Mouse (Mus musculus): ENCODE measurements around the gene Sipa1l3. TPM values are rescaled to one million over a fixed set of nuclear protein-coding genes. Genes with fewer than 3 reads are reported as not detected.
A peak's percentile ranks its signal among the peaks of the same experiment; 100 is the strongest.

The Sipa1l3 gene
- polyA plus RNA-seq, 1 experiment from 2014 or later: 22.4 TPM

DNA sequence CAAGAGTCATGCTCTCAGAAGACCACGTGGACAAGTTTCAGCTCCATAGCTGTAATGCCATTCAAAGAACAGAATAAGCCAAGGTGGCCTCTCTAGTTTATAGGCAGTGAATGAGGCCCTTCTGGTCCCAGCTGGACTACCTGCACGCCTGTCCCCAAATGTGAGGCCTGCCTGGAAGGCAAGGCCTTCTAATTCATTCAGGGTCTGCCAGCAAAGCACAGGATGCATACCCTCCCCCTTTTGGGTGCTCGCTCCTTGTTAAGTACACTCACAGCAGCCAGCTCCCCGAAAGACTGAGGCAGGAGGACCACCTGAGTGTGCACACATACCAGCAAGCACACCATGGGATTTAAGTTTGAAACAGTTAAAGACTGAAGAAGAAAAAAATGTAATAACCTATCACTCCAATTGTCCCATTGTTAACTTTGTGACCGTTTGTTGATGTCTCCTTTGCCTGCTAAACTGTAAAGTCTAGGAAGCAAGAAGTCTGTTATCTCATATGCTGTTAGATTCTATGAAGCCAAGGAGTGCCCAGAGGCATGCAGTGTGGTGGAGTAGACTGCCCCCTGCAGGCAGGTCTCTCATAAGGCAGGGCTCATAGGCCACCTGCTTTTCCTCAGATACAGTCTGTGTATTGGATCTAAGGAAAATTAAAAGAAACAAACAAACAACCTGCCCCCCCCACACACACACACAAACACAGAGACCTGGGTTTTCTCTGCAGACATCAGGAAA lies 3.6 kb upstream of the Sipa1l3 start:
- Histone ChIP-seq H3K27me3 (replicated peaks) (no peaks in the 10 kb centered on the region), H3K4me3 (no peak overlapping the region), H3K27ac (no peak overlapping the region), H3K9ac (no peak overlapping the region), H3K4me2 (no peak overlapping the region), H3K4me1 (peaks cover 13% of the 10 kb centered on the region), H3K9me3 (no peaks in the 10 kb centered on the region), H3K36me3 (replicated peaks) (no peaks in the 10 kb centered on the region)
- WGBS: 61% methylated on average over 5 of the region's 5 CpGs
- ATAC-seq (replicated peaks): no peak

DNA sequence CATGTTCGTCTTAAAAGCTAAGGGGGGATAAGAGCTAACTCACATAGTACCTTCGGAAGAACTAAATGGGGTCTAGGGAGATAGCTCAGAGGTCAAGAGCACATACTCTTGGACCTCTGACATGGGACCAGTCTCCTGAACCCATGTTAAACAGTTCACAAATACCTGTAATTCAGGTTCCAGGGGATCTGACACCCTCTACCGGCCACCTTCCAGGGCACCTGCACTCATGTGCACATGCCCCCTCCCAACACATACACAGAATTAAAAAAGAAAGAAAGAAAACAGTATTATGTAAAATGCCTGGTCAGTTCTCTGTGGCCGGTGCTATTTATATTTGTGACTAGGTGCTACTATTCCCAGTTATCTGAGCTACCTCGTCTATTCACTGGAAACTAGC lies 2.9 kb upstream of the Sipa1l3 start:
- Histone ChIP-seq H3K27ac (no peak overlapping the region), H3K36me3 (replicated peaks) (no peaks in the 10 kb centered on the region), H3K9me3 (no peaks in the 10 kb centered on the region), H3K4me1 (peaks cover 19% of the 10 kb centered on the region), H3K4me3 (no peak overlapping the region), H3K27me3 (replicated peaks) (no peaks in the 10 kb centered on the region), H3K9ac (no peak overlapping the region), H3K4me2 (no peak overlapping the region)
- 71% methylated on average over 5 of the region's 5 CpGs for WGBS
- no peak for ATAC-seq (replicated peaks)

DNA sequence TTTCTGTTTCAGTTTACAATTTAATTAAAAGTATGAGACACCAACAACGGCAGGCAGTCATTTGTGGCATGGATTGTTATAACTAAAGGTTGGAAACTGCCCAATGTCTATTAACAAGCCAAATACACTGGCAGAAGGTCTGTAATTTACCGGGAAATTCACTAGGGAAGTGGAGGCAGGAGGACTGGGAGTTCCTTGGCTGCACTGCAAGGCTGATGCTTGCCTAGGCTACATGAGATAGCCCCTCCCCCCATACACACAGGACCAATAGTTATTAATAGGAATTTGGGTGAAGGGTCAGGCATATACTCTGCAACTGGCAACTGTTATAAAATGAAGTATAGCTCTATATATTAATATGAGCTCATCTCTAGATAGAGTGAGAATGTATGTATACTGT lies 2.4 kb upstream of the Sipa1l3 start:
- H3K4me2 ChIP-seq: no peak overlapping the region
- H3K27ac ChIP-seq: no peak overlapping the region
- 74% methylated on average over 2 of the region's 2 CpGs for WGBS

DNA sequence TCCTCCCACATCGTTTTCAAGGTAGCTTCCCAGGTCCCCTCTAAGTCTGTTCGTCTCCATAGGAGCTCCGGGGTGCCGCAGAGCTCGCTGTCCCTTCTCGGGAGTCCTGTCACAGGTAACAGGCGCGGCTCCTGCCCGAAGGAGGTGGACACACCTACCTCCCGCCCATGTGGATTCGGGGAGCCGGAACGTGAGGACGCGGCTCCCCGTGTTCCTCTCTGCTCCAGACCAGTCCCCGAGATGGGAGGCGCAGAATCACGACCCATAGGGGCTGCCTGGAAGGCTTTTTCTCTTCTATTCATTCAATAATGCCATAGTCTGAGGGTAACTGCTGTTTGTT lies 740 bp upstream of the Sipa1l3 start:
- peak overlapping the region; percentile 60 for H3K4me2 ChIP-seq
- H3K4me1 ChIP-seq: peaks cover 22% of the 10 kb centered on the region
- H3K36me3 ChIP-seq (replicated peaks): no peaks in the 10 kb centered on the region
- no peaks in the 10 kb centered on the region for H3K27me3 ChIP-seq (replicated peaks)
- H3K9ac ChIP-seq: peak overlapping the region; percentile 85
- WGBS: under 1% methylated on average over 19 of the region's 19 CpGs
- H3K4me3 ChIP-seq: peak overlapping the region; percentile 90
- H3K27ac ChIP-seq: peak overlapping the region; percentile 92
- no peaks in the 10 kb centered on the region for H3K9me3 ChIP-seq
- no peak; the same call in 1 of the 2 replicates for ATAC-seq (replicated peaks)

More for the DNA sequence above, 2.4 kb upstream of the Sipa1l3 start:
- Histone ChIP-seq H3K27me3 (replicated peaks) (no peaks in the 10 kb centered on the region), H3K4me1 (peaks cover 22% of the 10 kb centered on the region), H3K36me3 (replicated peaks) (no peaks in the 10 kb centered on the region), H3K4me3 (no peak overlapping the region), H3K9me3 (no peaks in the 10 kb centered on the region), H3K9ac (no peak overlapping the region)
- no peak for ATAC-seq (replicated peaks)

DNA sequence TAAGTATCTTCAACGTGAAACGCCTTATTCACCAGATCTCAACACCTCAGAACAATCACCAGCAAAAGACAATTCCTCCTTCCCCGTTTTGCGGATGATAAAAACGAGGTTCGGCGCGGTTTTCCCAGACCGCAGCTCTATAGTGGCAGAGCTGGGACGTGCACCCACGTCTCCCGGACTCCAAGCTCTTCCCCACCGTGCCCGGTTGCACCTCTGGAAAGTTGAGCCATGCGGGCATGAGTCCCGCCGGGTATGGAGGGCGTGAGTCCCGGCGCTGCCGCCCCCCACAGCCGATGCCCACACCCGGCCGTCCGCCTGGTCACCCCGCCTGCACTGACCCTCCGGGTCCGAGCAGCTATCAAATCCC lies 404 bp downstream of the Sipa1l3 start:
- Histone ChIP-seq H3K27me3 (replicated peaks) (no peaks in the 10 kb centered on the region), H3K9me3 (no peaks in the 10 kb centered on the region), H3K27ac (peak overlapping the region; percentile 92), H3K4me2 (peak overlapping the region; percentile 60), H3K9ac (peak overlapping the region; percentile 85), H3K36me3 (replicated peaks) (no peaks in the 10 kb centered on the region), H3K4me3 (peak overlapping the region; percentile 90), H3K4me1 (peaks cover 22% of the 10 kb centered on the region)
- peak; percentile 59; the same call in 1 of the 2 replicates for ATAC-seq (replicated peaks)
- WGBS: under 1% methylated on average over 28 of the region's 28 CpGs

DNA sequence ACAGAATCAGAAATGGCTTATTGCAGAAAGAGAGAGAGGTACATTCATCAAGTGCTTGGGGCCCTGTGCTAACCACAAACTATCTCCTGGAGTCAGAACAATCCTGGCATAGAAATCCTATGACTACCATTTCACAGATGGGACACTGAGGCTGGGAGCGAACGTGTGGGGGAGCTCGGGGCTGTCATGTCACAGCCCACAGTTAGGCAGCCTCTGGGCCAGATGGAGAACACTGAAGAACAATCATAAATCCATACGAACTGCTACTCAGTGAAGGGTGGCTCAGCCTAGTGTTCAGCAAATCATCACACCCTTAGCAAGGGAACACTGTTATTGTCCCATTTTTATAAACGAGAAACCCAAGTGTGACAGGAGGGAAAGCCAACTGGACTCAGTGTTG lies 1.3 kb downstream of the Sipa1l3 start:
- Histone ChIP-seq H3K9ac (peak overlapping the region; percentile 85; the same call in 1 of the 2 replicates), H3K9me3 (no peaks in the 10 kb centered on the region), H3K27me3 (replicated peaks) (no peaks in the 10 kb centered on the region), H3K36me3 (replicated peaks) (no peaks in the 10 kb centered on the region), H3K4me3 (peak overlapping the region; percentile 90), H3K27ac (no peak overlapping the region), H3K4me1 (peaks cover 23% of the 10 kb centered on the region), H3K4me2 (peak overlapping the region; percentile 60)
- ATAC-seq (replicated peaks): no peak
- 60% methylated on average over 5 of the region's 5 CpGs for WGBS

DNA sequence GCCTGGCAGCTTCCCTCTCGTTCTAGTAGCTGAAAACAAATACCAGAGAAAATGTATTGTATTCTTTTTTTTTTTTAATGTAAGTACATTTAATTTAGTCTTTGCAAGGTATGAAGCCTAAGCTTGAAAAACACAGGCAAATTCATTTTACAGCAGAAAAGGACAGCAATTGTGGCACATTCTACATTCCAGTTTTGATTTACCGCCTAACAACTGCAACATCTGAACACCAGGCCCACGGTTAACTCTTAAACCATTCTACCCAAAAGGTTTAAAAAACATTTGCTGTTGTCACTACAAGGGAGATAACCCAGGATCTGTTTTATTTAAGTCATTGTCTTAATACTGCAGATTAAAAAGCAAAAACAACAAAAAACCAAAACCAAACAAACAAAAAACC lies 2.8 kb downstream of the Sipa1l3 start:
- no peak overlapping the region for H3K9ac ChIP-seq
- H3K27me3 ChIP-seq (replicated peaks): no peaks in the 10 kb centered on the region
- 93% methylated on average over 3 of the region's 3 CpGs for WGBS
- H3K4me1 ChIP-seq: peaks cover 35% of the 10 kb centered on the region
- H3K4me3 ChIP-seq: no peak overlapping the region
- ATAC-seq (replicated peaks): no peak
- no peak overlapping the region for H3K27ac ChIP-seq
- H3K36me3 ChIP-seq (replicated peaks): no peaks in the 10 kb centered on the region
- no peak overlapping the region for H3K4me2 ChIP-seq
- no peaks in the 10 kb centered on the region for H3K9me3 ChIP-seq

DNA sequence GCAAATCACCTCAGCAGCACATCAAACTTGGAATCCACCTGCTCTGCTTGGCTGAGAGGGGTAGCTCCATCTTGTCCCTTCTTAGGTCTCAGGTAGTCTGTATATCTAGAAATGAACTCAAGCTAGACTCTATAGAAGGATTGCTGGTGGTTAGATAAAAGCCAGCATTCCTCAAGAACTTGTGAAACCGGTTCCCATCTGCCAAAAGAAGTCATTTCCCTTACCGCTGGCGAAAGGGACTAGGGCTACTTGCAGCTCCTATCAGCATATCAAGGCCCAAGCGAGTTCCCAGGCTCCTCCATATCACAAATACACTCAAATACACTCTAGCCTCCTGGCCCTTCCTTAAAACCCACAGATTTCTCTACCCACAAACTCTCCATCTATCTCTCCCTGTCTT lies 5.7 kb downstream of the Sipa1l3 start:
- Histone ChIP-seq H3K9ac (no peak overlapping the region), H3K9me3 (no peaks in the 10 kb centered on the region), H3K4me1 (peaks cover 29% of the 10 kb centered on the region), H3K4me3 (no peak overlapping the region), H3K27me3 (replicated peaks) (no peaks in the 10 kb centered on the region), H3K4me2 (no peak overlapping the region), H3K27ac (no peak overlapping the region), H3K36me3 (replicated peaks) (no peaks in the 10 kb centered on the region)
- 61% methylated on average over 4 of the region's 4 CpGs for WGBS
- no peak for ATAC-seq (replicated peaks)

DNA sequence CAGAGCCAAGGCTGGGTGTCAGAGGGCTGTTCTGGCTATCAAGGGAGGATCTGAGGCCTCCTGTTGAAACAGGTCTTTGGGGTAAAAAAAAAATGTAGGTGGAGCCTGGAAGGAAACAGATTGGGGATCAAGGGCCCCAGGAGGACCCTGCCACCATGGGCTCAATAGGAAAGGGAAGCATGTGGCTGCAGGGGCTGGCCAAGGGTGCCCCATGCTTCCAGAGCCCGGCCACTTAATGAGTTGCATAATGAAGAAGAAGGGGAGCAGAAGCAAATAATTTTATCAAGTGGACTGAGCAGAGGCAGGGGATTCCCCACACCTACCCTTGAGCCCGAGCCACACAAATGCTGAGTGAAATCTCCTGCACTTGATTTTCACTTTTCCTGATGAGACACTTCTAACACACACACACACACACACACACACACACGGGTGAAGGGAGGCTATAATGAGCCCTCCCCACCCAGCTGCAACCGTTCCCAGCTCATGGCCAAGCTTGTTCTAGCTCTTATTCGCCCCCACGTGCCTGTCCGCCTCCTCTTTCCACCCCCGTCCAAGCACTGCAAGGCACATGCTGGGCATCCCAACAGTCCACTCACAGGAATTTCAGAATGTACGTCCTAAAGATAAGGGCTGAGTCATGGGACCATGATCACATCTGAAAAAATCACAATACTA lies 6.7 kb downstream of the Sipa1l3 start:
- no peak overlapping the region for H3K9ac ChIP-seq
- H3K9me3 ChIP-seq: no peaks in the 10 kb centered on the region

DNA sequence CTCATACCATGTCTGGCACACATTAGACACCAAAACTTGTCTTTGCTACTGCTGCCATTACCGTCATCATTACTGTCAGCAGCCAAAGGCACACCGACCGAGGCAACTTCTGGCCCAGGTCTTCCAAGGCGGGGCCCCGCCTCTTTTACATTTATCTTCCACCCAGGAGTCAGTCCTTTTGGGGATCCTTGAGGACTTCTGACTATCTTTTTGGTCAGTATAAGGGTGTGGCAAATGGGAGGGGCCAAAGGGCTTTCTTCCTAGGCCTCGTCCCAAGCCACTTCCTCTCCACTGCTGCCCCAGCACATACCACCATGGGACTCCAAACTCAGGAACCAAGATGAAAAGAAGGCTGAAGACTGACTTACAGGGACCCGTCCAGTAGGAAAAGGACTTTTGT lies 9.9 kb downstream of the Sipa1l3 start:
- peaks cover 28% of the 10 kb centered on the region for H3K4me1 ChIP-seq

More for the DNA sequence above, 6.7 kb downstream of the Sipa1l3 start:
- H3K4me3 ChIP-seq: no peak overlapping the region
- no peak overlapping the region for H3K4me2 ChIP-seq
- peaks cover 19% of the 10 kb centered on the region for H3K4me1 ChIP-seq
- no peak for ATAC-seq (replicated peaks)
- no peaks in the 10 kb centered on the region for H3K27me3 ChIP-seq (replicated peaks)
- WGBS: 55% methylated on average over 9 of the region's 9 CpGs
- no peaks in the 10 kb centered on the region for H3K36me3 ChIP-seq (replicated peaks)
- no peak overlapping the region for H3K27ac ChIP-seq

DNA sequence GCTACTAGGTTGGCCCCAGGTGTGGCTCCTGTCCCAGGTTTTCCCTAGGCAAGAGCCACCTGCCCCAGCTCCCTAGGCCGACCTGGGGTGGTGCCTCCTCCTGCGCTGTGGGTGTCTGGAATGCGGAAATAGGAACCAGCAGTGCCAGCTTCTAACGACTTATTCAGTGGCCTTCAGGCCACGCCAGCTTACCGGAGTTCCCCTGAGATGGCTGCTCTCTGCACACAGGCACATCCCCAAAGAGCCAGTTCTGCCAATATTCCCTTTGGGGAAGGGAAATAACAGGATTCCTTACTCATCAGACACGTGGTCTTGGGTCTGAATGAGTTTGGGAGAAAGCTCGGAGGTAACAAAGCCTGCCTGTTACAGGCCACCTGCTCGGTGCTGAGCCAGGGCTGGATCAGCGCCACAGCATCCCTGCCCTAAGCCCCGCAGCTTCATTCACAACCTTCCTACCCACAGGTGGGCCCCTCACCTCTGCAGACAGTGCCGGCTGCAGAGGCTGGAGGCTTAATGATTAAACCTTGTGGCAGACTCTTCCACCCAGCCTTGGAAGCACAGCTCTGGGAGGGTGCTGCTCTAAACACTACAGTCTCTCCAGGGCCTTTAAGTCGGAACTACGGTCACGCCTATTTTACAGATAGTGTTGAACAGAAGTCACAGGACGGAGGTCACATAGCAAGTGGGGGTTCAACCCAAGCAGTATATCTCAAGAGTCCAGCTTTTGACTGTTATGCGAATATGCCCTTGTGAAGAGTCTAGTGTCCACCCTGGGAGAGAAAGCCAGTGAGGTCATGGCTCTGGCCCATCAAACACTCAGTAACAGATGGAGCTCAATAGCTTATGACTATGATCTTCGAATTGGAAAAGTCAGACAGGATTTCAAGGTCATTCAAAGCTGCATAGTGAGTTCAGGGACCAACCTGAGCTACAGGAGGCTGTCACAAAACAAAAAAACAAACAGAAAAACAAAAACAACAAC lies 12.8 kb downstream of the Sipa1l3 start:
- H3K4me2 ChIP-seq: peak overlapping the region; percentile 17; the same call in 1 of the 2 replicates
- ATAC-seq (replicated peaks): peak; percentile 51
- no peak overlapping the region for H3K4me3 ChIP-seq
- H3K36me3 ChIP-seq (replicated peaks): no peaks in the 10 kb centered on the region
- 26% methylated on average over 18 of the region's 18 CpGs for WGBS
- H3K27me3 ChIP-seq (replicated peaks): no peaks in the 10 kb centered on the region
- H3K9me3 ChIP-seq: no peaks in the 10 kb centered on the region
- peaks cover 19% of the 10 kb centered on the region for H3K4me1 ChIP-seq
- H3K9ac ChIP-seq: 0 out of 2 replicates have a peak overlapping the region, but pooled peaks have one; percentile 5
- H3K27ac ChIP-seq: no peak overlapping the region

More for the DNA sequence above, 9.9 kb downstream of the Sipa1l3 start:
- ATAC-seq (replicated peaks): no peak
- no peaks in the 10 kb centered on the region for H3K27me3 ChIP-seq (replicated peaks)
- no peak overlapping the region for H3K4me3 ChIP-seq
- H3K27ac ChIP-seq: no peak overlapping the region
- no peak overlapping the region for H3K9ac ChIP-seq
- WGBS: 85% methylated on average over 7 of the region's 7 CpGs
- H3K9me3 ChIP-seq: no peaks in the 10 kb centered on the region
- no peaks in the 10 kb centered on the region for H3K36me3 ChIP-seq (replicated peaks)
- H3K4me2 ChIP-seq: no peak overlapping the region

DNA sequence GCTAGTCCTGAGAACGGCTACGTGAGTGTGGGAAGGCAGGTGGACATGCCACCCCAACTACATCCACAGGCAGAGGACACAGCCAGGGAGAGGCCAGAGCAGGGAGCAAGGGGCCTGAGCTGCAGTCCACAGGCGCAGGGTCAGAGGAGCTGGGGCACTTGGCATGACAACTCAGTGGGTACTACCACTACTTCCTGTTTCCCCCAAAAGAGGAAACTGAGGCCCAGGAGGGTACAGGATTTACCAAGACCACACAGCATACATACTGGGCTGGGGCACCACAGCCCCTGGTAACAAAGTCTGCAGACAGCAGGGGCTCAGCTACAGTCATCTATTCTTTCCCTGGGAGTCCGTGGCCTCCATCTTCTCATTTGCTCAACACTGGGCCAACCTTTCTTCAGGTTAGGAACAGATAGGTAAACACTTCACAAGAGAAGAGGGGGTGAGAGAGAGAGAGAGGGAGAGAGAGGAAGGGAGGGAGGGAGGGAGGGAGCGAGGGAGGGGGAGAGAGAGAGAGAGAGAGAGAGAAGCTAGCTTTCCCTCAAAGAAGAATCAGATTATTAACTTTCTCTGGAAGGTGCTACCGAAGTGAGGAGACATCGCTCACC lies 13.7 kb downstream of the Sipa1l3 start:
- Histone ChIP-seq H3K36me3 (replicated peaks) (no peaks in the 10 kb centered on the region), H3K27me3 (replicated peaks) (no peaks in the 10 kb centered on the region), H3K9ac (no peak overlapping the region), H3K9me3 (no peaks in the 10 kb centered on the region), H3K27ac (no peak overlapping the region), H3K4me1 (peaks cover 19% of the 10 kb centered on the region), H3K4me2 (no peak overlapping the region), H3K4me3 (no peak overlapping the region)
- 69% methylated on average over 7 of the region's 7 CpGs for WGBS
- ATAC-seq (replicated peaks): no peak

Data from midbrain, embryonic 15.5 days (tissue).